Mouse (Mus musculus): ENCODE measurements around the gene Gm21188. TPM values are rescaled to one million over a fixed set of nuclear protein-coding genes. Genes with fewer than 3 reads are reported as not detected.
"Not testable (repeated sequence)": the region's sequence is repeated elsewhere in the genome, so short reads cannot be mapped to it uniquely, and the experiment has no call there.

Gm21188 gene
- 3.8 and 3.9 TPM in 2 replicates for polyA plus RNA-seq (2012; rRNA removed)

GRCm38 (mm10) chr13:120052085-120052484 lies at the start of gene Gm21188:
Gene Gm21188, minus strand, starts transcription at chr13:120052194.
- not testable (repeated sequence) for DNase-seq (ENCODE audit: low read depth in 1 of 2, low spot score in 2 of 2); H3K4me1 ChIP-seq (ENCODE audit: control insufficient read depth, insufficient read depth, insufficient read length); H3K27me3 ChIP-seq (ENCODE audit: control insufficient read depth, insufficient read depth, low read length); H3K27ac ChIP-seq (ENCODE audit: insufficient read depth, low read length); H3K36me3 ChIP-seq (ENCODE audit: control insufficient read depth, insufficient read depth, low read length); H3K4me3 ChIP-seq (ENCODE audit: extremely low read depth, insufficient read depth, insufficient read length)

GRCm38 (mm10) chr13:120099327-120099726 lies 47.3 kb upstream of the Gm21188 start:
- H3K27me3 ChIP-seq (ENCODE audit: control insufficient read depth, insufficient read depth, low read length); H3K36me3 ChIP-seq (ENCODE audit: control insufficient read depth, insufficient read depth, low read length); H3K27ac ChIP-seq (ENCODE audit: insufficient read depth, low read length); H3K4me3 ChIP-seq (ENCODE audit: extremely low read depth, insufficient read depth, insufficient read length); DNase-seq (ENCODE audit: low read depth in 1 of 2, low spot score in 2 of 2); H3K4me1 ChIP-seq (ENCODE audit: control insufficient read depth, insufficient read depth, insufficient read length): not testable (repeated sequence)
- WGBS, result no CpG with 5 or more reads among the region's 5 CpGs

GRCm38 (mm10) chr13:120096938-120097256 lies 44.9 kb upstream of the Gm21188 start:
- WGBS, result 2% methylated on average over 7 of the region's 13 CpGs
- H3K4me3 ChIP-seq (ENCODE audit: extremely low read depth, insufficient read depth, insufficient read length); H3K36me3 ChIP-seq (ENCODE audit: control insufficient read depth, insufficient read depth, low read length); H3K27me3 ChIP-seq (ENCODE audit: control insufficient read depth, insufficient read depth, low read length); DNase-seq (ENCODE audit: low read depth in 1 of 2, low spot score in 2 of 2); H3K4me1 ChIP-seq (ENCODE audit: control insufficient read depth, insufficient read depth, insufficient read length); H3K27ac ChIP-seq (ENCODE audit: insufficient read depth, low read length): not testable (repeated sequence)

- WGBS, result under 1% methylated on average over 26 of the region's 38 CpGs
- not testable (repeated sequence) for H3K27me3 ChIP-seq (ENCODE audit: control insufficient read depth, insufficient read depth, low read length); DNase-seq (ENCODE audit: low read depth in 1 of 2, low spot score in 2 of 2); H3K27ac ChIP-seq (ENCODE audit: insufficient read depth, low read length); H3K36me3 ChIP-seq (ENCODE audit: control insufficient read depth, insufficient read depth, low read length); H3K4me1 ChIP-seq (ENCODE audit: control insufficient read depth, insufficient read depth, insufficient read length)
- H3K4me3 ChIP-seq (ENCODE audit: extremely low read depth, insufficient read depth, insufficient read length), result peak overlapping the region; percentile 42
Measured at GRCm38 (mm10) chr13:120096241-120096937, 44.4 kb upstream of the Gm21188 start.

GRCm38 (mm10) chr13:120092950-120093349 lies 41.0 kb upstream of the Gm21188 start:
- H3K4me1 ChIP-seq (ENCODE audit: control insufficient read depth, insufficient read depth, insufficient read length); H3K27me3 ChIP-seq (ENCODE audit: control insufficient read depth, insufficient read depth, low read length); H3K36me3 ChIP-seq (ENCODE audit: control insufficient read depth, insufficient read depth, low read length); H3K27ac ChIP-seq (ENCODE audit: insufficient read depth, low read length); H3K4me3 ChIP-seq (ENCODE audit: extremely low read depth, insufficient read depth, insufficient read length); DNase-seq (ENCODE audit: low read depth in 1 of 2, low spot score in 2 of 2): not testable (repeated sequence)
- no CpG with 5 or more reads among the region's 13 CpGs for WGBS

- H3K36me3 ChIP-seq (ENCODE audit: control insufficient read depth, insufficient read depth, low read length); H3K27ac ChIP-seq (ENCODE audit: insufficient read depth, low read length); DNase-seq (ENCODE audit: low read depth in 1 of 2, low spot score in 2 of 2); H3K4me1 ChIP-seq (ENCODE audit: control insufficient read depth, insufficient read depth, insufficient read length); H3K27me3 ChIP-seq (ENCODE audit: control insufficient read depth, insufficient read depth, low read length); H3K4me3 ChIP-seq (ENCODE audit: extremely low read depth, insufficient read depth, insufficient read length): not testable (repeated sequence)
- WGBS, result no CpG with 5 or more reads among the region's 1 CpGs
Measured at GRCm38 (mm10) chr13:120079644-120080043, 27.6 kb upstream of the Gm21188 start.

GRCm38 (mm10) chr13:120070878-120071277 lies 18.9 kb upstream of the Gm21188 start:
- H3K4me1 ChIP-seq (ENCODE audit: control insufficient read depth, insufficient read depth, insufficient read length); H3K36me3 ChIP-seq (ENCODE audit: control insufficient read depth, insufficient read depth, low read length); H3K4me3 ChIP-seq (ENCODE audit: extremely low read depth, insufficient read depth, insufficient read length); DNase-seq (ENCODE audit: low read depth in 1 of 2, low spot score in 2 of 2); H3K27ac ChIP-seq (ENCODE audit: insufficient read depth, low read length); H3K27me3 ChIP-seq (ENCODE audit: control insufficient read depth, insufficient read depth, low read length): not testable (repeated sequence)
- WGBS, result no CpG with 5 or more reads among the region's 13 CpGs

GRCm38 (mm10) chr13:120070012-120070598 lies 18.1 kb upstream of the Gm21188 start:
- WGBS, result no CpG with 5 or more reads among the region's 12 CpGs
- not testable (repeated sequence) for H3K4me3 ChIP-seq (ENCODE audit: extremely low read depth, insufficient read depth, insufficient read length); H3K4me1 ChIP-seq (ENCODE audit: control insufficient read depth, insufficient read depth, insufficient read length); H3K27me3 ChIP-seq (ENCODE audit: control insufficient read depth, insufficient read depth, low read length); H3K36me3 ChIP-seq (ENCODE audit: control insufficient read depth, insufficient read depth, low read length); DNase-seq (ENCODE audit: low read depth in 1 of 2, low spot score in 2 of 2); H3K27ac ChIP-seq (ENCODE audit: insufficient read depth, low read length)

- H3K27me3 ChIP-seq (ENCODE audit: control insufficient read depth, insufficient read depth, low read length); H3K4me1 ChIP-seq (ENCODE audit: control insufficient read depth, insufficient read depth, insufficient read length); H3K27ac ChIP-seq (ENCODE audit: insufficient read depth, low read length); DNase-seq (ENCODE audit: low read depth in 1 of 2, low spot score in 2 of 2); H3K36me3 ChIP-seq (ENCODE audit: control insufficient read depth, insufficient read depth, low read length); H3K4me3 ChIP-seq (ENCODE audit: extremely low read depth, insufficient read depth, insufficient read length): not testable (repeated sequence)
- WGBS, result no CpG with 5 or more reads among the region's 22 CpGs
Measured at GRCm38 (mm10) chr13:120063439-120064089, 11.6 kb upstream of the Gm21188 start.

GRCm38 (mm10) chr13:120062903-120063302 lies 10.9 kb upstream of the Gm21188 start:
- H3K36me3 ChIP-seq (ENCODE audit: control insufficient read depth, insufficient read depth, low read length), result not testable (repeated sequence)

GRCm38 (mm10) chr13:120048608-120049007 lies 3.4 kb downstream of the Gm21188 start:
- not testable (repeated sequence) for DNase-seq (ENCODE audit: low read depth in 1 of 2, low spot score in 2 of 2)

More at GRCm38 (mm10) chr13:120062903-120063302, 10.9 kb upstream of the Gm21188 start:
- H3K4me3 ChIP-seq (ENCODE audit: extremely low read depth, insufficient read depth, insufficient read length); H3K27ac ChIP-seq (ENCODE audit: insufficient read depth, low read length); H3K4me1 ChIP-seq (ENCODE audit: control insufficient read depth, insufficient read depth, insufficient read length); DNase-seq (ENCODE audit: low read depth in 1 of 2, low spot score in 2 of 2); H3K27me3 ChIP-seq (ENCODE audit: control insufficient read depth, insufficient read depth, low read length): not testable (repeated sequence)
- WGBS, result no CpG with 5 or more reads among the region's 4 CpGs

More at GRCm38 (mm10) chr13:120048608-120049007, 3.4 kb downstream of the Gm21188 start:
- H3K4me3 ChIP-seq (ENCODE audit: extremely low read depth, insufficient read depth, insufficient read length); H3K27me3 ChIP-seq (ENCODE audit: control insufficient read depth, insufficient read depth, low read length); H3K27ac ChIP-seq (ENCODE audit: insufficient read depth, low read length); H3K4me1 ChIP-seq (ENCODE audit: control insufficient read depth, insufficient read depth, insufficient read length); H3K36me3 ChIP-seq (ENCODE audit: control insufficient read depth, insufficient read depth, low read length): not testable (repeated sequence)
- no CpG with 5 or more reads among the region's 5 CpGs for WGBS

All from spleen, adult 2 months (tissue).